31 mouse cellular contexts compared by ENCODE assay signal in genomic region chr4:154642496-154642895, GRCm38 (mm10). TPM values are rescaled to one million over a fixed set of nuclear protein-coding genes. Genes with fewer than 3 reads are reported as not detected.
DNase-seq lines count a peak whose midpoint lies in the region; ATAC-seq and TF ChIP-seq lines count a peak whose summit lies in the region.
"Had no signal": no experiment of that assay in that cellular context is flagged by ENCODE, and none has a peak within 500 bp of the region (broad histone marks: within the 10 kb centered on the region; RNA-seq: fewer than 3 reads in every experiment).

No protein-coding gene starts in this region.

- H3K36me3 ChIP-seq in midbrain, embryonic 11.5 days (ENCODE audit: control insufficient read depth, insufficient read depth, low read length), result no peaks in the 10 kb centered on the region
- no peaks in the 10 kb centered on the region for H3K36me3 ChIP-seq in midbrain, postnatal 0 days (ENCODE audit: insufficient read depth, low read length)
- H3K36me3 ChIP-seq in limb, embryonic 13.5 days, result peaks cover 9% of the 10 kb centered on the region
- H3K36me3 ChIP-seq: heart, embryonic 13.5 days; hindbrain, embryonic 15.5 days; intestine, embryonic 15.5 days; liver, embryonic 15.5 days; lung, embryonic 15.5 days had no signal

- no peak overlapping the region for H3K9ac ChIP-seq in midbrain, embryonic 11.5 days (ENCODE audit: low read length)
- H3K9ac ChIP-seq in midbrain, postnatal 0 days (replicated peaks; ENCODE audit: low read length, poor library complexity, severe bottlenecking), result no peak overlapping the region
- 0 out of 2 replicates have a peak overlapping the region, but pooled peaks have one; percentile 31 for H3K9ac ChIP-seq in limb, embryonic 13.5 days
- H3K9ac ChIP-seq: forebrain, postnatal 0 days; hindbrain, embryonic 15.5 days; intestine, embryonic 15.5 days; liver, embryonic 15.5 days; lung, embryonic 15.5 days had no signal

- H3K4me1 ChIP-seq in midbrain, embryonic 11.5 days (ENCODE audit: control insufficient read depth, insufficient read depth, low read length), result peaks cover 10% of the 10 kb centered on the region
- H3K4me1 ChIP-seq in midbrain, postnatal 0 days (ENCODE audit: insufficient read depth, low read length), result no peaks in the 10 kb centered on the region
- peaks cover 62% of the 10 kb centered on the region for H3K4me1 ChIP-seq in limb, embryonic 13.5 days

- H3K9me3 ChIP-seq in midbrain, embryonic 11.5 days (ENCODE audit: control insufficient read depth, low read length), result no peaks in the 10 kb centered on the region; the same call in 1 of the 2 replicates
- 0 out of 2 replicates have a peak, but pooled peaks cover 2% of the 10 kb centered on the region for H3K9me3 ChIP-seq in midbrain, postnatal 0 days (ENCODE audit: low read length)
- H3K9me3 ChIP-seq in limb, embryonic 13.5 days, result peaks cover 18% of the 10 kb centered on the region
- H3K9me3 ChIP-seq: hindbrain, embryonic 15.5 days; intestine, embryonic 15.5 days; liver, embryonic 15.5 days; lung, embryonic 15.5 days had no signal

- 2% methylated on average over 6 of the region's 6 CpGs for WGBS in midbrain, embryonic 11.5 days
- 7% methylated on average over 6 of the region's 6 CpGs for WGBS in midbrain, postnatal 0 days
- WGBS in limb, embryonic 13.5 days, result 13% methylated on average over 6 of the region's 6 CpGs

- DNase-seq in embryo, embryonic 10.5 days (ENCODE audit: low spot score), result peak; percentile 22
- no peak for DNase-seq in embryo, embryonic 10 days (ENCODE audit: low spot score)
- DNase-seq in midbrain, embryonic 11.5 days (ENCODE audit: low spot score, missing footprints), result peak; percentile 93
- no peak for DNase-seq in midbrain, postnatal 0 days (ENCODE audit: low spot score)
- peak; percentile 66 for DNase-seq in kidney, postnatal 14 days
- DNase-seq in ovary, adult 18-20 months (ENCODE audit: low spot score), result no peak
- DNase-seq in left cerebral cortex, postnatal 25 days (ENCODE audit: low spot score in 2 of 2), result no peak
- DNase-seq: adrenal gland, postnatal 10 days; cerebellum, adult 8-10 months; cerebellum, postnatal 36 days; forebrain, postnatal 0 days; gastrocnemius, postnatal 25 days; heart, adult 18-20 months; heart, postnatal 14 days; liver; lung, postnatal 4 days; thymus, postnatal 14 days had no signal

- H3K4me3 ChIP-seq in midbrain, embryonic 11.5 days (ENCODE audit: low read depth, low read length), result no peak overlapping the region
- no peak overlapping the region for H3K4me3 ChIP-seq in midbrain, postnatal 0 days (ENCODE audit: low read depth, low read length)
- H3K4me3 ChIP-seq in limb, embryonic 13.5 days, result no peak overlapping the region
- H3K4me3 ChIP-seq: heart, embryonic 13.5 days; hindbrain, embryonic 15.5 days; intestine, embryonic 15.5 days; liver, embryonic 15.5 days; lung, embryonic 15.5 days had no signal

- no peak overlapping the region for H3K27ac ChIP-seq in midbrain, embryonic 11.5 days (ENCODE audit: low read depth, low read length)
- H3K27ac ChIP-seq in midbrain, postnatal 0 days (ENCODE audit: low read depth, low read length), result no peak overlapping the region
- H3K27ac ChIP-seq in limb, embryonic 13.5 days, result peak overlapping the region; percentile 15; the same call in 1 of the 2 replicates
- H3K27ac ChIP-seq: heart, embryonic 13.5 days; hindbrain, embryonic 15.5 days; intestine, embryonic 15.5 days; liver, embryonic 15.5 days; lung, embryonic 15.5 days had no signal

- no peak overlapping the region for H3K4me2 ChIP-seq in midbrain, embryonic 11.5 days
- H3K4me2 ChIP-seq in midbrain, postnatal 0 days (ENCODE audit: low read depth, low read length, poor library complexity, severe bottlenecking), result no peak overlapping the region
- H3K4me2 ChIP-seq in limb, embryonic 13.5 days (replicated peaks), result peak overlapping the region; percentile 91
- H3K4me2 ChIP-seq: hindbrain, embryonic 15.5 days; intestine, embryonic 15.5 days; liver, embryonic 15.5 days; lung, embryonic 15.5 days had no signal

- no peak for TF ChIP-seq CTCF in midbrain, postnatal 0 days (IDR thresholded peaks at IDR 0.05)

- ATAC-seq in midbrain, embryonic 11.5 days (ENCODE audit: low FRiP score), result no peak
- no peak for ATAC-seq in midbrain, postnatal 0 days (ENCODE audit: low FRiP score)
- no peak for ATAC-seq in limb, embryonic 13.5 days (ENCODE audit: low FRiP score, low read depth)
- ATAC-seq: activated CD4-positive, CD25-positive, alpha-beta regulatory T cell, adult 4 months; forebrain, postnatal 0 days; intestine, embryonic 15.5 days had no signal

- intact Hi-C loops in left cerebral cortex, postnatal 25 days (cut with DNase I), result loop anchor here (5.0 kb wide), 1 partner anchor 275 kb away; no protein-coding TSS in a partner anchor

- peaks cover 75% of the 10 kb centered on the region for H3K27me3 ChIP-seq in midbrain, embryonic 11.5 days (ENCODE audit: control insufficient read depth, insufficient read depth, low read length)
- H3K27me3 ChIP-seq in midbrain, postnatal 0 days (ENCODE audit: insufficient read depth, low read length), result peaks cover 57% of the 10 kb centered on the region
- peaks cover 50% of the 10 kb centered on the region for H3K27me3 ChIP-seq in limb, embryonic 13.5 days

RNA-seq across cellular contexts. Expression of gene Prdm16, which starts 5.8 kb away (rescaled TPM):
- polyA plus RNA-seq in midbrain, embryonic 11.5 days (2014; fragmentation: Nextera tagmentation; extraction: Ambion mirVana), result 6.6 and 8.0 TPM in 2 replicates
- total RNA-seq in midbrain, postnatal 0 days (2014; rRNA removed), result 10.7 and 13.4 TPM in 2 replicates
- 9.3 and 12.0 TPM in 2 replicates for polyA plus RNA-seq in midbrain, postnatal 0 days (2015; fragmentation: Nextera tagmentation; extraction: Ambion mirVana)
- 58.8 and 64.5 TPM in 2 replicates for polyA plus RNA-seq in limb, embryonic 13.5 days (2015; fragmentation: Nextera tagmentation; extraction: Ambion mirVana)
- 1 to 10 TPM; 6.5 to 7.7 TPM for total RNA-seq in left cerebral cortex, postnatal 25 days (2021)

RNA-seq across cellular contexts. Expression of gene Actrt2, which starts 25.2 kb away (rescaled TPM):
- polyA plus RNA-seq in midbrain, embryonic 11.5 days (2014; fragmentation: Nextera tagmentation; extraction: Ambion mirVana), result not detected in 2 replicates
- not detected in 2 replicates for total RNA-seq in midbrain, postnatal 0 days (2014; rRNA removed)
- polyA plus RNA-seq in midbrain, postnatal 0 days (2015; fragmentation: Nextera tagmentation; extraction: Ambion mirVana), result not detected in 2 replicates
- polyA plus RNA-seq in limb, embryonic 13.5 days (2015; fragmentation: Nextera tagmentation; extraction: Ambion mirVana), result not detected in 2 replicates
- not detected for total RNA-seq in left cerebral cortex, postnatal 25 days (2021)
- total RNA-seq: adrenal gland, postnatal 10 days; forebrain, postnatal 0 days; gastrocnemius, postnatal 25 days; heart, adult 18-20 months; heart, postnatal 14 days; layer of hippocampus, adult 18-20 months; layer of hippocampus, postnatal 14 days had no signal
- polyA plus RNA-seq: activated CD4-positive, CD25-positive, alpha-beta regulatory T cell, adult 4 months; embryonic facial prominence, embryonic 11.5 days; forebrain, embryonic 11.5 days; forebrain, postnatal 0 days; heart, embryonic 13.5 days; hindbrain, embryonic 15.5 days; intestine, embryonic 15.5 days; liver, embryonic 15.5 days; lung, embryonic 15.5 days; neural tube, embryonic 11.5 days; spleen, adult 2 months; stomach, embryonic 14.5 days had no signal

Comparison
In these comparisons a context has a peak if more than half of its experiments do, and no peak if none do; other contexts are left out.
1. DNase-seq: peak in embryo, embryonic 10.5 days (single experiment), midbrain, embryonic 11.5 days (single experiment) and kidney, postnatal 14 days (single experiment); none in embryo, embryonic 10 days (single experiment), midbrain, postnatal 0 days (single experiment), ovary, adult 18-20 months (single experiment) and left cerebral cortex, postnatal 25 days (0 of 2).